Mouse (Mus musculus) myocyte (in vitro differentiated cells): ENCODE results near the gene Dmrt1. TPM values are rescaled to one million over a fixed set of nuclear protein-coding genes. Genes with fewer than 3 reads are reported as not detected.

ENCODE experiments used
- H3K27me3 ChIP-seq: one replicate; pipeline ENCODE4 v1.6.1; 2011; ENCODE audit not compliant: control insufficient read depth, insufficient read depth, insufficient read length
- H3K36me3 ChIP-seq: one replicate; pipeline ENCODE4 v1.6.1; 2011; ENCODE audit not compliant: control insufficient read depth, insufficient read depth
- H3K4me2 ChIP-seq: one replicate; pipeline ENCODE4 v1.6.1; 2011; ENCODE audit warnings: low read depth, control low read depth
- H3K4me3 ChIP-seq: one replicate; pipeline ENCODE4 v1.5.1; 2011; ENCODE audit warnings: mild to moderate bottlenecking, control low read depth, moderate library complexity
- H3K79me2 ChIP-seq: one replicate; pipeline ENCODE4 v1.6.1; 2011; ENCODE audit not compliant: control insufficient read depth, insufficient read depth
- H3ac ChIP-seq: one replicate; pipeline ENCODE4 v1.6.1; 2011; ENCODE audit not compliant: control insufficient read depth, insufficient read length
- CEBPB ChIP-seq: IDR thresholded peaks from 2 replicates; pipeline ENCODE4 v1.6.1; 2011; ENCODE audit warnings: mild to moderate bottlenecking, moderate library complexity; ENCODE audit not compliant: poor library complexity, insufficient read depth, severe bottlenecking
- E2F4 ChIP-seq: IDR thresholded peaks from one replicate; pipeline ENCODE4 v1.6.1; 2011; ENCODE audit warnings: mild to moderate bottlenecking, control low read depth, moderate library complexity; ENCODE audit not compliant: insufficient read depth
- MAX ChIP-seq: IDR thresholded peaks from one replicate; pipeline ENCODE4 v1.6.1; 2011; ENCODE audit warnings: low read depth, mild to moderate bottlenecking, control low read depth
- MYOD1 ChIP-seq, 3 experiments: IDR thresholded peaks; one replicate each; pipeline ENCODE4 v1.6.1; 2011; ENCODE audit warnings: control low read depth in 2 of 3, low read depth in 2 of 3, mild to moderate bottlenecking in 2 of 3, moderate library complexity in 1 of 3; ENCODE audit not compliant: insufficient read length in 2 of 3, control insufficient read depth in 1 of 3
- MYOG ChIP-seq, 3 experiments: IDR thresholded peaks; one replicate each; pipeline ENCODE4 v1.6.1; 2011; ENCODE audit warnings: control low read depth in 2 of 3, low read depth in 2 of 3, mild to moderate bottlenecking in 2 of 3; ENCODE audit not compliant: insufficient read length in 2 of 3, control insufficient read depth in 1 of 3, insufficient read depth in 1 of 3
- POLR2A ChIP-seq: IDR thresholded peaks from one replicate; pipeline ENCODE4 v1.6.1; 2011; ENCODE audit warnings: low read depth, mild to moderate bottlenecking, control low read depth, moderate library complexity; ENCODE audit not compliant: insufficient read length
- POLR2AphosphoS2 ChIP-seq: IDR thresholded peaks from one replicate; pipeline ENCODE4 v1.6.1; 2011; ENCODE audit warnings: low read depth, control low read depth; ENCODE audit not compliant: insufficient read length
- REST ChIP-seq: IDR thresholded peaks from one replicate; pipeline ENCODE4 v1.6.1; 2011; ENCODE audit warnings: mild to moderate bottlenecking, control low read depth, moderate library complexity; ENCODE audit not compliant: insufficient read depth, insufficient read length
- SRF ChIP-seq: IDR thresholded peaks from one replicate; pipeline ENCODE4 v1.6.1; 2011; ENCODE audit warnings: low read depth; ENCODE audit not compliant: control insufficient read depth, insufficient read length
- TCF12 ChIP-seq: IDR thresholded peaks from one replicate; pipeline ENCODE4 v1.6.1; 2011; ENCODE audit warnings: mild to moderate bottlenecking, control low read depth; ENCODE audit not compliant: poor library complexity, insufficient read depth, severe bottlenecking
- TCF3 ChIP-seq: IDR thresholded peaks from one replicate; pipeline ENCODE4 v1.6.1; 2011; ENCODE audit warnings: low read depth, control low read depth; ENCODE audit not compliant: insufficient read length
- USF1 ChIP-seq: IDR thresholded peaks from one replicate; pipeline ENCODE4 v1.6.1; 2011; ENCODE audit warnings: low read depth, mild to moderate bottlenecking, control low read depth, moderate library complexity
- polyA plus RNA-seq: library from polyadenylated mRNA; unstranded; fragments of >200 nt; fragmentation: generic; extraction: Trizol; gene quantifications from one replicate; pipeline ENCODE4 v1.2.1, GENCODE M21; 2012; ENCODE audit warnings: missing spikeins

Dmrt1 gene
- polyA plus RNA-seq, 1 experiment = 0.13 TPM

- H3K79me2 ChIP-seq = no peaks in the 10 kb centered on the region
- H3K36me3 ChIP-seq = no peaks in the 10 kb centered on the region
- H3ac ChIP-seq = no peak overlapping the region
- no peak overlapping the region for H3K4me3 ChIP-seq
- peaks cover 5% of the 10 kb centered on the region for H3K27me3 ChIP-seq
- no peak overlapping the region for H3K4me2 ChIP-seq
- TF ChIP-seq CEBPB (no peak), TCF12 (no peak), SRF (no peak), POLR2A (no peak), POLR2AphosphoS2 (no peak), MYOD1 (IDR thresholded peaks at IDR 0.05; ENCODE audit: control insufficient read depth in 1 of 3, insufficient read length in 2 of 3, low read depth in 2 of 3) (no peak), USF1 (no peak), TCF3 (no peak), MAX (no peak), REST (no peak), MYOG (IDR thresholded peaks at IDR 0.05; ENCODE audit: control insufficient read depth in 1 of 3, insufficient read depth in 1 of 3, insufficient read length in 2 of 3, low read depth in 2 of 3) (no peak), E2F4 (no peak)
Observed at GRCm38 (mm10) chr19:25545714-25546340, 40.4 kb downstream of the Dmrt1 start.

DNA sequence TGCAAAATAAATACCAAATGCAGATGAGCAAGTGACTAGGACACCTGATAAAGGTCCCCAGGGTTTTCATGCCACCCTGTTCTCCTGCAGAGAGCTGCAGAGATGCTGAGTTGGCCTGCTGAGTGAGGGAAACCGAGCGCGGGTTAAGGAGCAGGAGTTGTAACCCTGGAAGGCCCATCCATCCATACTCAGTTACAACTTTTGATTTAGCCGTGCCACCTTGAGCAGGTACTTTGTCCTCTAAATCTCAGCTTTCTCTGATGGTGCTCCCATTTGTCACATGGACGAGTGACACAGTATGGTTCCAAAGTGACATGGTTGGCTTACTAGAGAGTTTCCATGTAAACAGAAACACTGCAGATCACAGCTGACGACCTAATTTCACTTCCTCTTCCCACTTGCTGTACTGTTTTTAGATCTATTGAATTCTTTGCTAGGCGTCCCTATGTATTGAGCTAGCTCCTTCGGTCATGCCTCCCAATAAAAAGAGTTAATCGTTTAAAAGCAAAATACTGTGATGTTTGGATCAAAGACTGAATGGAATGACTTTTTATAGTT is 41.7 kb downstream of the Dmrt1 start:
- Histone ChIP-seq H3K36me3 (no peaks in the 10 kb centered on the region), H3K79me2 (no peaks in the 10 kb centered on the region), H3K27me3 (no peaks in the 10 kb centered on the region), H3K4me2 (no peak overlapping the region), H3ac (no peak overlapping the region), H3K4me3 (no peak overlapping the region)
- TF ChIP-seq MYOD1 (IDR thresholded peaks at IDR 0.05; ENCODE audit: control insufficient read depth in 1 of 3, insufficient read length in 2 of 3, low read depth in 2 of 3) = no peak
- no peak for TF ChIP-seq POLR2AphosphoS2
- no peak for TF ChIP-seq TCF3
- TF ChIP-seq USF1 = no peak
- TF ChIP-seq SRF = no peak
- no peak for TF ChIP-seq E2F4

DNA sequence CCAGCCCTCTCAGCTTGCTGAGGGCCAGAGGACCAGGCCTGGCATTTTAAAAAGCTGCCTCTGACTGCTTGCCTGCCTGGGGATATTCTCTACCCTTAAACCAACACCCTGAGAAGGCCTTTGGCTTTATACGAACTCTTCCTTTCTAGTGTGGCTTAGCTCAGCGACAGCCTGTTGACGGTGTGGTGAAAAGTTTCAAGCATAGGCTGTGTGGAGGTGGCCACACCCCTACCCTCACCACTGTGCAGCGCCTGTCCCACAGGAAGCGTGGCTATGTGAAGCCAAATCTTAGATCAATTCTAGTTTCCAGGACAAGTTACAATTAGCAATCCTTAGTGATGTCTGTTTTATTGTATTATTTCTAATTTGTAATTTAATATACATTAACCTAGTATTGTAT is 44.9 kb downstream of the Dmrt1 start:
- no peak for TF ChIP-seq TCF12
- TF ChIP-seq SRF = no peak
- TF ChIP-seq POLR2A = no peak
- no peak for TF ChIP-seq CEBPB
- no peak for TF ChIP-seq USF1
- no peak for TF ChIP-seq MYOG (IDR thresholded peaks at IDR 0.05; ENCODE audit: control insufficient read depth in 1 of 3, insufficient read depth in 1 of 3, insufficient read length in 2 of 3, low read depth in 2 of 3)
- no peak for TF ChIP-seq E2F4
- TF ChIP-seq REST = no peak
- no peak for TF ChIP-seq MAX
- no peak for TF ChIP-seq MYOD1 (IDR thresholded peaks at IDR 0.05; ENCODE audit: control insufficient read depth in 1 of 3, insufficient read length in 2 of 3, low read depth in 2 of 3)
- no peak for TF ChIP-seq TCF3
- TF ChIP-seq POLR2AphosphoS2 = no peak
- no peak overlapping the region for H3ac ChIP-seq
- H3K4me2 ChIP-seq = no peak overlapping the region
- H3K27me3 ChIP-seq = peaks cover 5% of the 10 kb centered on the region
- H3K79me2 ChIP-seq = no peaks in the 10 kb centered on the region
- H3K4me3 ChIP-seq = no peak overlapping the region
- H3K36me3 ChIP-seq = no peaks in the 10 kb centered on the region

DNA sequence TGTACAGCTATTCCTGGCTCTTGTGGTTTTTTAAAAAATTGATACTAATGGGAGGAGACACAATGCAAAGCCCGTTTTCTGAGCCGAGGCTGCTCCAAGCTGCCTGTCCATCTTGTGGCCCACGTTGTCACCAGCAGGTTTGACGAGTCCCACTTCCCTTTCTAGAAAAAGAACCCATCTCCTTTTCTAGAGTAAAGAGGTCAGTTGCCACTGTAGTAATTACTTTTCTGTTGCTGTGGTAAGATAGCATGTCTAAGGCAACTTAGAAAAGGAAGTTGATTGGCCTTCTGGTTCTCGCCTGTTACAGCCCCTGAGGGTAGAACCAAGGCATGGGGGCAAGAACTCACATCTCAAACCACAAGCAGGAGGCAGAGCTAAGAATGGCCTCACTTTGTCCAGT is 45.6 kb downstream of the Dmrt1 start:
- TF ChIP-seq MYOD1 (IDR thresholded peaks at IDR 0.05; ENCODE audit: control insufficient read depth in 1 of 3, insufficient read length in 2 of 3, low read depth in 2 of 3) (no peak), SRF (no peak), POLR2A (no peak), POLR2AphosphoS2 (no peak), TCF12 (no peak), USF1 (no peak), MYOG (IDR thresholded peaks at IDR 0.05; ENCODE audit: control insufficient read depth in 1 of 3, insufficient read depth in 1 of 3, insufficient read length in 2 of 3, low read depth in 2 of 3) (no peak), CEBPB (no peak), E2F4 (no peak), TCF3 (no peak), MAX (no peak)
- Histone ChIP-seq H3K27me3 (peaks cover 5% of the 10 kb centered on the region), H3ac (no peak overlapping the region), H3K36me3 (no peaks in the 10 kb centered on the region), H3K4me2 (no peak overlapping the region), H3K79me2 (no peaks in the 10 kb centered on the region), H3K4me3 (no peak overlapping the region)

DNA sequence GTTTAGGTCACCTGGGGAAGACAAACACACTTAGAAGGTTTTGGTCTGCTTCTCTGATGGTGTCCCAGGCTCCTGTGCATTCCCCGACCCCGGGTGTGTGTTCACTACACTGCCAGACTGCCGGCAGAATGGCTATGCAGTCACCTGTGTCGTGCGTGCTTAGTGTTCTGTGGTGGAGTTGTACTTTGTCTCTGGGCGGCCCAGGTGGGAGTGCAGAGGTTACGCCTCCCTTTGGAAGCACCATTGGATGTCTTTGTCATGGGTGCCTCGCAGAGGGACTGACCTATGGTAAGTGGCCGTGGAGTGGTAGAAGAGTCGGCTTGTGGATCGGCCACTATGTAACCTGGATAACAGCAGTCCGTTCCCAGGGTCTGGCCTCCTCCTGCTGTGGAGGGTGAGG is 59.0 kb downstream of the Dmrt1 start:
- H3K27me3 ChIP-seq = peaks cover 46% of the 10 kb centered on the region

More for the DNA sequence above, 59.0 kb downstream of the Dmrt1 start:
- TF ChIP-seq USF1 (no peak), POLR2AphosphoS2 (no peak), REST (no peak), TCF3 (no peak), MAX (no peak), SRF (no peak), MYOD1 (IDR thresholded peaks at IDR 0.05; ENCODE audit: control insufficient read depth in 1 of 3, insufficient read length in 2 of 3, low read depth in 2 of 3) (no peak), POLR2A (no peak), MYOG (IDR thresholded peaks at IDR 0.05; ENCODE audit: control insufficient read depth in 1 of 3, insufficient read depth in 1 of 3, insufficient read length in 2 of 3, low read depth in 2 of 3) (no peak), TCF12 (no peak), CEBPB (no peak), E2F4 (no peak)
- Histone ChIP-seq H3K4me3 (no peak overlapping the region), H3K36me3 (no peaks in the 10 kb centered on the region), H3ac (no peak overlapping the region), H3K79me2 (no peaks in the 10 kb centered on the region), H3K4me2 (no peak overlapping the region)
